Mouse (Mus musculus) kidney, adult 8-10 months (tissue): ENCODE measurements at regions not wholly inside any gene's neighbourhood (a gene's known extent, or its start where the extent isn't known, plus 50 kb on each side); places are given as distances from the start of the nearest gene placed in this dataset.

Experiments used
- DNase-seq, 2 experiments: peaks; one replicate each; pipeline ENCODE4 v3.0.0; 2022

GRCm38 (mm10) chr16:24213577-24213976 lies 179.7 kb upstream of the Lpp start:
- DNase-seq: no peak

- no peak for DNase-seq
Measured at GRCm38 (mm10) chr16:24212702-24213101, 180.6 kb upstream of the Lpp start.

- no peak for DNase-seq
Measured at GRCm38 (mm10) chr16:24211588-24211987, 181.7 kb upstream of the Lpp start.

- no peak for DNase-seq
Measured at GRCm38 (mm10) chr16:24208876-24209275, 184.4 kb upstream of the Lpp start.

GRCm38 (mm10) chr16:24208118-24208517 lies 185.2 kb upstream of the Lpp start:
- DNase-seq: no peak

GRCm38 (mm10) chr16:24207056-24207455 lies 186.3 kb upstream of the Lpp start:
- no peak for DNase-seq

- no peak for DNase-seq
Measured at GRCm38 (mm10) chr16:24206461-24206861, 186.8 kb upstream of the Lpp start.

GRCm38 (mm10) chr16:24205594-24205993 lies 187.7 kb upstream of the Lpp start:
- peak; percentile 45 to 60 for DNase-seq

GRCm38 (mm10) chr16:24204064-24204730 lies 189.1 kb upstream of the Lpp start:
- no peak for DNase-seq

GRCm38 (mm10) chr16:24202653-24203052 lies 190.7 kb upstream of the Lpp start:
- no peak for DNase-seq

- DNase-seq: no peak
Measured at GRCm38 (mm10) chr16:24201455-24201854, 191.9 kb upstream of the Lpp start.

- no peak for DNase-seq
Measured at GRCm38 (mm10) chr16:24200200-24200599, 193.1 kb upstream of the Lpp start.

GRCm38 (mm10) chr16:24199408-24200167 lies 193.7 kb upstream of the Lpp start:
- no peak for DNase-seq

GRCm38 (mm10) chr16:24198291-24198690 lies 195.0 kb upstream of the Lpp start:
- no peak for DNase-seq

- DNase-seq: no peak
Measured at GRCm38 (mm10) chr16:24197618-24198017, 195.7 kb upstream of the Lpp start.

GRCm38 (mm10) chr16:24193945-24194344 lies 199.4 kb upstream of the Lpp start:
- DNase-seq: no peak

GRCm38 (mm10) chr16:24193251-24193873 lies 199.9 kb upstream of the Lpp start:
- no peak for DNase-seq

GRCm38 (mm10) chr16:24192013-24192412 lies 201.3 kb upstream of the Lpp start:
- no peak for DNase-seq

GRCm38 (mm10) chr16:24187131-24187530 lies 198.5 kb upstream of the Bcl6 start:
- no peak for DNase-seq

GRCm38 (mm10) chr16:24185989-24186388 lies 197.3 kb upstream of the Bcl6 start:
- no peak for DNase-seq

GRCm38 (mm10) chr16:24184846-24185245 lies 196.2 kb upstream of the Bcl6 start:
- DNase-seq: no peak

GRCm38 (mm10) chr16:24183216-24183615 lies 194.6 kb upstream of the Bcl6 start:
- DNase-seq: no peak

- no peak for DNase-seq
Measured at GRCm38 (mm10) chr16:24181388-24181787, 192.7 kb upstream of the Bcl6 start.

- no peak for DNase-seq
Measured at GRCm38 (mm10) chr16:24180666-24181065, 192.0 kb upstream of the Bcl6 start.
